Mouse (Mus musculus): Measurements from ENCODE around the gene Atp8a1. TPM values are rescaled to one million over a fixed set of nuclear protein-coding genes. Genes with fewer than 3 reads are reported as not detected.

The Atp8a1 gene
- polyA plus RNA-seq, 2 experiments = 6.9 to 7.1 TPM

DNA sequence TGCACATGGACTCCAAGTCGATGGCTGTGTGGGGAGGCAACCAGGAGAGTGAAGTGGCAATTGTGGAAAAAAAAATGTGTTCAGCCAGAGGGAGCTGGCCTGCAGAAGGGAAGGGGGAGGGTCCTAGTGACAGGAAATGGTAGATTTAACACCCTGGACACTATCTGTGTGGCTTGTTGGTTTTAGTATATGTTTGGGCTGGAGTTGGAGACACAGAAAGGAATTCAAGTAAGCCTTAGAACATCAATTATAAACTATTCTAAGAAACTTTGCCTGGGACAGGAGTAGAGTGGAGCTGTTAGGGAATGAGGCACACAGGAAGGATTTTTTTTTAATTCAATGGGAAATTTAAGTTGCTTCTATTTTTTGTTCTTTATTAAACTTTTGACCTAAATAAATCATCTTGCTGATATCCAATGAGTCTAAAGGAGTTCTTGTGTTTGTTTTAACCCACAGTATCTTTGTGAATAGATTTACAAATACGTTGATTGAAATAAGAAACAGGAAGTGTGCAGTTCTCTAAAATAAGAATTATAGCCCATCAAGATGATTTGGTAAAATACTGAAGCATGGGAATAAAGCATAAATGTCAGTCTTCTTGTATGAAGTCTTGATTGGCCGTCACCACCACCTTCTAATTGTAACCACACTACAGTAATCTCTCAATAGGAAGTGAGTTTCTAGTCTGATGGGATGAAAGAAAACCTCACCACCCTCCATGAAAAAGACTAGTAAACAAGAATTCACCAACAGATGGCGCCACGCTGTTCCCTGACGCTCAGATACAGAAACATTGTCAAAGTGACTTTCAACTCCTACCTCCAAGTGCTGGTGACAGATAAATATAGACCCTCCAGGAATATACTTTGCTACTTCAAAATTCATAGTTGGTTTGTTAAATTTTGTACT is 267.3 kb downstream of the Atp8a1 start:
- TF ChIP-seq POLR2A (IDR thresholded peaks at IDR 0.05; ENCODE audit: borderline replicate concordance, extremely low read depth, insufficient read depth, insufficient read length) = no peak
- no peak for DNase-seq (ENCODE audit: low spot score)
- H3K4me3 ChIP-seq (replicated peaks; ENCODE audit: low read length) = no peak overlapping the region
- H3K9me3 ChIP-seq (ENCODE audit: control insufficient read depth, low read length) = no peaks in the 10 kb centered on the region
- 50% methylated on average over 6 of the region's 6 CpGs for WGBS
- no peak for ATAC-seq (ENCODE audit: low FRiP score, low read depth)
- no peaks in the 10 kb centered on the region for H3K36me3 ChIP-seq (ENCODE audit: control insufficient read depth, insufficient read depth, low read length)
- no peaks in the 10 kb centered on the region for H3K4me1 ChIP-seq (ENCODE audit: control insufficient read depth, insufficient read depth, low read length)
- H3K27me3 ChIP-seq (ENCODE audit: control insufficient read depth, insufficient read depth, low read length) = no peaks in the 10 kb centered on the region
- H3K4me2 ChIP-seq (replicated peaks; ENCODE audit: low read depth, low read length, severe bottlenecking) = no peak overlapping the region
- no peak overlapping the region for H3K27ac ChIP-seq (replicated peaks; ENCODE audit: low read depth, low read length)
- no peak overlapping the region for H3K9ac ChIP-seq (ENCODE audit: low read depth, low read length, severe bottlenecking)

DNA sequence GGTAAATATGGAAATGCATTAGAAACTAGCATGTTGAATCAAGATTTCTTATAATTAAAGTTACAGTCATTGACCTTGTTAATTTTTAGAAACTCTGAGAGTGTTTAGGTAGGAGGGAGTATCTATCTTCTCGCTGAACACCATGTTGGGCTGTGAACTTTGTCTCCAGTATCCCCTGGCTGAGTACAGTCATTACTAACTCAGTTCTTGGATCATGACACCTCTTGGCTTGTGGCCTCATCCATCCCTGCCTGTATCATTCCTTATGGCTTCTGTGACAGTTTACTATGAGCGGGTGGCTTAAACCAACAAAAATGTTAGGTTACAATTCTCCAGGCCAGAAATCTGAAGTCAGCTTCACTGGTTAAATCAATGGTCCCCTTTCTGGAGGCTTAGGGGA is 271.5 kb downstream of the Atp8a1 start:
- Histone ChIP-seq H3K4me2 (replicated peaks; ENCODE audit: low read depth, low read length, severe bottlenecking) (no peak overlapping the region), H3K9ac (ENCODE audit: low read depth, low read length, severe bottlenecking) (no peak overlapping the region), H3K27ac (replicated peaks; ENCODE audit: low read depth, low read length) (no peak overlapping the region), H3K36me3 (ENCODE audit: control insufficient read depth, insufficient read depth, low read length) (no peaks in the 10 kb centered on the region), H3K9me3 (ENCODE audit: control insufficient read depth, low read length) (no peaks in the 10 kb centered on the region), H3K4me3 (replicated peaks; ENCODE audit: low read length) (no peak overlapping the region), H3K4me1 (ENCODE audit: control insufficient read depth, insufficient read depth, low read length) (no peaks in the 10 kb centered on the region), H3K27me3 (ENCODE audit: control insufficient read depth, insufficient read depth, low read length) (no peaks in the 10 kb centered on the region)
- no peak for TF ChIP-seq POLR2A (IDR thresholded peaks at IDR 0.05; ENCODE audit: borderline replicate concordance, extremely low read depth, insufficient read depth, insufficient read length)
- WGBS = 93% methylated on average over 2 of the region's 2 CpGs
- DNase-seq (ENCODE audit: low spot score) (no peak), ATAC-seq (ENCODE audit: low FRiP score, low read depth) (no peak)

DNA sequence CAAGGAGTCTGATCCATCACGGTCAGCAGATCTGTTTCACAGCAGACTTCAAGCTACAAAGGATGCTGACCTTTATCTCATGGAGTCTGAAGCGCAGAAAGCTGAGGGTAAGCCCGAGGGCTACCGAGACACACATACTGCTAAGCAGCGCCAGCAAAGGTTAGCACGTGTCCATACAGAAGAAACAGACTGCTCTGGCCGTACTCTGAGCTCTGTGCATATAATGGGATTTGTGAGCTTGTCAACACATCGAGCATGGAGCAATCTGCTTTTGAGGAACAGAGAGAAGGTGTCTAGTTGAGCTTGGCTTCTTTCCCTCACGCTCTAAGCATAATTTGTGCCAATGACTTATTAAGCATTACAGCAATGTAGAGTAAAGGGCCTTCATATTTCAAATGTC is 273.2 kb downstream of the Atp8a1 start:
- TF ChIP-seq POLR2A (IDR thresholded peaks at IDR 0.05; ENCODE audit: borderline replicate concordance, extremely low read depth, insufficient read depth, insufficient read length) = no peak
- ATAC-seq (ENCODE audit: low FRiP score, low read depth) = no peak
- no peak for DNase-seq (ENCODE audit: low spot score)
- Histone ChIP-seq H3K4me1 (ENCODE audit: control insufficient read depth, insufficient read depth, low read length) (no peaks in the 10 kb centered on the region), H3K9ac (ENCODE audit: low read depth, low read length, severe bottlenecking) (no peak overlapping the region), H3K36me3 (ENCODE audit: control insufficient read depth, insufficient read depth, low read length) (no peaks in the 10 kb centered on the region), H3K9me3 (ENCODE audit: control insufficient read depth, low read length) (no peaks in the 10 kb centered on the region), H3K4me3 (replicated peaks; ENCODE audit: low read length) (no peak overlapping the region), H3K27me3 (ENCODE audit: control insufficient read depth, insufficient read depth, low read length) (no peaks in the 10 kb centered on the region), H3K4me2 (replicated peaks; ENCODE audit: low read depth, low read length, severe bottlenecking) (no peak overlapping the region), H3K27ac (replicated peaks; ENCODE audit: low read depth, low read length) (no peak overlapping the region)
- 80% methylated on average over 9 of the region's 9 CpGs for WGBS

DNA sequence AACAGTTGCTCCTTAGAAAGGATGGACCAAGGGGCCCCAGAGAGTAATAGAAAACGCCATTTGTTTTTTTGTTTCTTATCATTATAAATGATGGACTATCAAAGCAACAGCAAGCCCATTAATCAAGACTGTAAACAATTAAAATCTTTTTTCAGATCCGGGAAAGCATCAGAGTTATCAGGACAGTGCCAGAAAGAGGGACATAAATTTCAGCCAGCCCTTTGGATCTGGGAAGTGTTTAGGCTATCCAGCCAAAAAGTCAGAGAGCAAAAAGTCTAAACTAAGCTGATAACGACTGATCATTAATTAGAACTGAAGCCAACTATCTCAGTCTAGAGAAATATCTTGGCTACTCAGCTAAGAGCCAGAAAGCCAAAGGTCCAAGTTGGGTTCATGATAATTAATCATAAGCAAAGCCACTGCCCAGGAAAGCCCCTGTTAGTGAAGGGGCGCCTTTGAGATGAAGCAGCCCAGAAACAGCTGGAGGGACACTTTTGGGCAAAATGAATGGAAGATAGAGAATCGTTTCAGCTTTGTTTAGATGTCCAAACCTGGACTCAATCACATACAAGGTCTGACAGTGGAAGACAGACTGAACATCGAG is 274.6 kb downstream of the Atp8a1 start:
- no peak overlapping the region for H3K4me2 ChIP-seq (replicated peaks; ENCODE audit: low read depth, low read length, severe bottlenecking)
- H3K27me3 ChIP-seq (ENCODE audit: control insufficient read depth, insufficient read depth, low read length) = no peaks in the 10 kb centered on the region
- H3K27ac ChIP-seq (replicated peaks; ENCODE audit: low read depth, low read length) = no peak overlapping the region
- no peak overlapping the region for H3K9ac ChIP-seq (ENCODE audit: low read depth, low read length, severe bottlenecking)
- ATAC-seq (ENCODE audit: low FRiP score, low read depth) (no peak), DNase-seq (ENCODE audit: low spot score) (no peak)
- no peaks in the 10 kb centered on the region for H3K4me1 ChIP-seq (ENCODE audit: control insufficient read depth, insufficient read depth, low read length)
- H3K36me3 ChIP-seq (ENCODE audit: control insufficient read depth, insufficient read depth, low read length) = no peaks in the 10 kb centered on the region
- no peak for TF ChIP-seq POLR2A (IDR thresholded peaks at IDR 0.05; ENCODE audit: borderline replicate concordance, extremely low read depth, insufficient read depth, insufficient read length)
- no peak overlapping the region for H3K4me3 ChIP-seq (replicated peaks; ENCODE audit: low read length)
- no peaks in the 10 kb centered on the region for H3K9me3 ChIP-seq (ENCODE audit: control insufficient read depth, low read length)
- 49% methylated on average over 6 of the region's 6 CpGs for WGBS

Small RNA genes lying within 50 kb of the gene (microRNA-seq; reads per million reads assigned to microRNA genes)
- not detected for gene Gm23617

Other genes with a start within 250 kb of the Atp8a1 start
- 6.3 and 9.8 TPM in 2 replicates for gene Shisa3, start 239.6 kb downstream of the Atp8a1 start, polyA plus RNA-seq (2012; rRNA removed)
- 4.6 TPM in 2 replicates for gene Shisa3, start 239.6 kb downstream of the Atp8a1 start, polyA plus RNA-seq (2014; fragmentation: Nextera tagmentation; extraction: Ambion mirVana)
- gene Gm5108, start 94.2 kb upstream of the Atp8a1 start, polyA plus RNA-seq (2012; rRNA removed) = not detected in 2 replicates
- gene Gm5108, start 94.2 kb upstream of the Atp8a1 start, polyA plus RNA-seq (2014; fragmentation: Nextera tagmentation; extraction: Ambion mirVana) = not detected in 2 replicates
- not detected in 2 replicates for gene Gm21905, start 99.0 kb upstream of the Atp8a1 start, polyA plus RNA-seq (2012; rRNA removed)
- not detected in 2 replicates for gene Gm21905, start 99.0 kb upstream of the Atp8a1 start, polyA plus RNA-seq (2014; fragmentation: Nextera tagmentation; extraction: Ambion mirVana)
- not detected in 2 replicates for gene Grxcr1, start 184.4 kb upstream of the Atp8a1 start, polyA plus RNA-seq (2012; rRNA removed)
- not detected in 2 replicates for gene Grxcr1, start 184.4 kb upstream of the Atp8a1 start, polyA plus RNA-seq (2014; fragmentation: Nextera tagmentation; extraction: Ambion mirVana)

Data from limb, embryonic 14.5 days (tissue).